Mouse (Mus musculus): Measurements from ENCODE around the gene Cdk11b.

The Cdk11b gene

GRCm38 (mm10) chr4:155624338-155625291 is at the start of gene Cdk11b:
Cdk11b (plus strand) TSS chr4:155624854.
- peak; percentile 95 to 98 for DNase-seq (ENCODE audit: low spot score in 2 of 2)

- DNase-seq (ENCODE audit: low spot score in 2 of 2), result no peak
These were observed 49.7 kb upstream of the Cdk11b start for GRCm38 (mm10) chr4:155574931-155575330.

GRCm38 (mm10) chr4:155575521-155575920 is 49.1 kb upstream of the Cdk11b start:
- no peak for DNase-seq (ENCODE audit: low spot score in 2 of 2)

GRCm38 (mm10) chr4:155577132-155577531 is 47.5 kb upstream of the Cdk11b start:
- DNase-seq (ENCODE audit: low spot score in 2 of 2), result no peak

- DNase-seq (ENCODE audit: low spot score in 2 of 2), result no peak
These were observed 46.9 kb upstream of the Cdk11b start for GRCm38 (mm10) chr4:155577741-155578140.

- DNase-seq (ENCODE audit: low spot score in 2 of 2), result no peak
These were observed 46.1 kb upstream of the Cdk11b start for GRCm38 (mm10) chr4:155578336-155579125.

- peak; percentile 57 to 61 for DNase-seq (ENCODE audit: low spot score in 2 of 2)
These were observed 44.2 kb upstream of the Cdk11b start for GRCm38 (mm10) chr4:155580420-155580819.

GRCm38 (mm10) chr4:155582279-155582905 is 42.3 kb upstream of the Cdk11b start:
- no peak for DNase-seq (ENCODE audit: low spot score in 2 of 2)

- no peak for DNase-seq (ENCODE audit: low spot score in 2 of 2)
These were observed 35.3 kb upstream of the Cdk11b start for GRCm38 (mm10) chr4:155589356-155589755.

GRCm38 (mm10) chr4:155591012-155591719 is 33.5 kb upstream of the Cdk11b start:
- DNase-seq (ENCODE audit: low spot score in 2 of 2), result no peak

- DNase-seq (ENCODE audit: low spot score in 2 of 2), result no peak
These were observed 30.9 kb upstream of the Cdk11b start for GRCm38 (mm10) chr4:155593780-155594179.

GRCm38 (mm10) chr4:155595777-155596176 is 28.9 kb upstream of the Cdk11b start:
- DNase-seq (ENCODE audit: low spot score in 2 of 2), result no peak

GRCm38 (mm10) chr4:155596606-155597005 is 28.0 kb upstream of the Cdk11b start:
- no peak for DNase-seq (ENCODE audit: low spot score in 2 of 2)

GRCm38 (mm10) chr4:155598536-155598935 is 26.1 kb upstream of the Cdk11b start:
- no peak for DNase-seq (ENCODE audit: low spot score in 2 of 2)

- no peak for DNase-seq (ENCODE audit: low spot score in 2 of 2)
These were observed 24.5 kb upstream of the Cdk11b start for GRCm38 (mm10) chr4:155599901-155600825.

- DNase-seq (ENCODE audit: low spot score in 2 of 2), result peak; percentile 95 to 97
These were observed 23.3 kb upstream of the Cdk11b start, which contains the start of gene Slc35e2 for GRCm38 (mm10) chr4:155601091-155601996. Slc35e2 (plus strand) TSS chr4:155601416.

- no peak for DNase-seq (ENCODE audit: low spot score in 2 of 2)
These were observed 22.6 kb upstream of the Cdk11b start for GRCm38 (mm10) chr4:155601997-155602456.

- DNase-seq (ENCODE audit: low spot score in 2 of 2), result no peak
These were observed 21.9 kb upstream of the Cdk11b start for GRCm38 (mm10) chr4:155602753-155603152.

GRCm38 (mm10) chr4:155603801-155604200 is 20.9 kb upstream of the Cdk11b start:
- no peak for DNase-seq (ENCODE audit: low spot score in 2 of 2)

Data from frontal cortex, postnatal 36 days (tissue).